Mouse (Mus musculus) layer of hippocampus, postnatal 14 days (tissue): ENCODE data around the gene Elob. TPM values are rescaled to one million over a fixed set of nuclear protein-coding genes. Genes with fewer than 3 reads are reported as not detected.

Experiments
- DNase-seq, 2 experiments: peaks; one replicate each; pipeline ENCODE4 v3.0.0; 2021 to 2022; ENCODE audit warnings: low spot score in 2 of 2, mixed read lengths in 1 of 2
- microRNA-seq, 2 experiments: library from miRNA; unstranded; fragments of <30 nt; microRNA quantifications; one replicate each; pipeline ENCODE4 v1.2.0; 2021
- total RNA-seq, 2 experiments: library from RNA; stranded (reverse); gene quantifications; 2 replicates each; pipeline ENCODE4 v1.2.3; 2021

Gene Elob
- total RNA-seq, 2 experiments from 2014 or later = 363 to 365 TPM

DNA sequence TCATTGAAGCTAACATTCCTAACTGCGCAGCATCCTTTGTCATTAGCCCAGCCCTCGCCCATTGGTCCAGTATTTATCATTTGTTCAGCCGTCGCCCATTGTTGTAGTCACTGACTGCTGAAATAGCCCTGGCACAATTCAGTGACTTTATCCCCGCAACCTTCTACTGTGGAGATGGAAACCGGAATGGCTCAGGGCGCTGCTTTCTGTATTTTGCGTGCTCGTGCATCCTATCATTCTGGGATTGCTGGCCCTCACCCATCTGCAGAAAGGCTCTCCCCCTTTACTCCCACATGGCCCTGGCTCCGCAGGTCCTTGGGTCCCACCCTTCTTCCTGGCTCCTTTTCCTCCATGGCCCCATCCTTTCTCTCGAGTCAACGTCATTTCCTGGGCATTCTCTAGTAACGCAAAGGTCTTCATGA is 42.4 kb downstream of the Elob start:
- DNase-seq = peak; percentile 41 to 58

DNA sequence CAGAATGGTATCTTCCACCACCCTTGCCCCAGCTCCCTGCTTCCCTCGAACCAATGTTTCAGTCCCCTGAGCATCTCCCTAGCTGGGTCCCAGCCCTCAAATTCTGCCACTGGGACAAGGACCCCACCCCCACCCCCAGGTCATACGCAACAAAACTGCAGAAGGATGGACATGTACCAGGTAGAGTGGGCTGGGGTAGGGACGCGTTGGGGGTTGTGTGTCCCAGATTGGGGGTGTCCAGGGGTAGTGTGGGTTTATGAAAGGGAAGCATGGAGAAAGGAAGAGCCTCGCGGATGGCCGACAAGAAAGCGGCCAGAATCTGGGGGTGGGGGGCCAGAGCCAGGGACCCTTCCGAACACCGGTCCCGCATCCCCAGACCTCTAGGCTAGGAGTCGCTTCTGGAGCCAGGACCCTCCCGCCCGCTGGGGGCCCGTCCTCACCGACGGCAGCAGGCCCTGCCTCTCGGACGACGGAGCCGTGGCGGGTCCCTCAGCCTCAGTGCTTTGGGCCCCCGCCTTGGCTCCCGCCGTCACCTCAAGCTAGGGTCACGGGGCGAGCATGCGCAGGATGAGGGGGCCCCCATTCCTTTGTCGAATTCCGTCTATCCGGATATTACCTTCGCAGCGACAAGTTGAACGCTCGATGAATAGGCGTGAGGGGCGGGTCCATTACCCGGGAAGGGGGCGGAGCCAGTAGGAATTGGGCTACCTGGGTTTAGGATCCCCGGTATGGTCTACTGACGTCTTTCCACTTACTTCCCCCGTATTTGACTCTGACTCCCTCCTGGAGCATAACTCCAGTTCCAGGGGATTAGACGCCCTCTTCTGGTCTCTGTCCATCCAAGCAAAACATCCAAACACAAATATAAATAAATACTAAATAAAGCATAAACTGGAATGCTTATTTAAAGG is 43.1 kb downstream of the Elob start, which contains the start of gene Flywch2:
Flywch2 (minus strand) TSS at position 521 of the 911 bp plus-strand sequence.
- peak; percentile 85 to 95 for DNase-seq

DNA sequence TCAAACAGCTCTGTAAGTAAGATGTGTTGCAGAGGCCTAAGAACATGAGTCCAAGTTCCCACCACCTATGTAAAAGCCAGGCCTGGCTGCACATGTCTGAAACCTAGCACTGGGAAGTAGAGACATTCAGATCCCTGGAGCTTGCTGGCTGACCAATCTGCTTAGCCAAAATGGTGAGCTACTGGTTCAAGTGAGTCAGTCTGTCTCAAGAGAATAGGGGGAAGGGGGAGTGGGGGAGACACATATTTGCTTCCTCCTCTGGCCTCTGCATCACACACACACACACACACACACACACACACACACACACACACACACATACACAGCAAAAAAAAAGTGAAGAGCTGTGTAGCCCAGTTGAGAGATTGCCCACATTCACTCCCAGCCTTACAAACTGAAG is 45.6 kb downstream of the Elob start:
- no peak for DNase-seq

DNA sequence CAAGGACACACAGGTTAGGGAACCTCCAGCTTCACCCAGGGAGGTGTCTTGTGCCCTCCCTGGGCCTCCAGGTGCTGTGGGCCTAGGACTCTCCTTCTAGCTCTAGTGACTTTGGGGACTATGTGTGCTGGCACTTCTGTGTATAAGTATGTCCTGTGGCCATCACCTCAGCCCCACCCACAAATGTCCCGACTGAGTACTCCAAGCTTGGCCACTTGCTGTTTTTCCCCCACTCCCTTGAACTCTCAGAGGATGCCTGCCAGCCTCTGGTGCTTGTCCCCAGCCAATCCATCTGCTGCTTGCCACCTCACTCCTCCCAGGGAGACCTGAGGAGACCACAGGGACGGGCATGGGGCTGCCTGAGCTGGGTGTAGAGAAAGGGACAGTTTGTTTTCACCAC is 50.5 kb downstream of the Elob start:
- no peak for DNase-seq

DNA sequence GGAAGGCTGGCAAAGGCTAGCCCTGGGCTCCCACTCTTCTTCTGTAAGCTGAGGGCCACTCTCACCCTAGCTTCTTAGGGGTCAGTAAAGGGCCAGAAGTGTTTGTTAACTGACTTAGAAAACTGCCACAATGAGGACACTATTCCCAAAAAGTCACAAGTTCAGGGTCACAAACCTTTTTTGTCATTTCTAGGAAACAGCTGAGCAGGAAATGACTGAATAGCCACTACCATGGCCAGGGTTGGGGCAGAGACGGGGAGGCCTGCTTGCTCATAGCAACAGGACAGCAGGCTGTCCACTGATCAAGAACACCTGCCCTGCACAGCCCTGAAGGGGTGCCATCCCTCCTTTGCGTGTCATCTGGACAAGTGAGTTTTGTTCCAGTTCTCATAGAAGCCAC is 51.8 kb downstream of the Elob start:
- DNase-seq = no peak

DNA sequence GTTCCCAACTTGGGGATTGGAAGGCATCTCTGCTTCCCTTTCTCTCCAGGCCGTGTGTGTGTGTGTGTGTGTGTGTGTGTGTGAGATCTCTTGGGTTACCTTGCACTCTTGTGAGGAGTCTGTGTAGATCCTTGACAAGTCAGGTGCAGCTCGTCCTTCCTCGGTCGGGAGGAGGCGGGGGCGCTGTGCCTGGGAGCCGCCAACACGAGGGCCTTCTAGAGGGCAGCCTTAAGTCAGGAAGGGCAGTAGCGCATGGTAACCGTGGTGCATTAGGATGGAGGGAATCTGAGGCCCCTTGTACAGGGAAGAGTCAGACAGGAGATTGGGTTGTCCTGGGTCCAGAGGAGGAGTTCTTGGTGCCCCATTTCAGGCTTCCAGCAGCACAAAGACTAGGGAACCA is 52.7 kb downstream of the Elob start:
- no peak for DNase-seq

Small RNAs within 50 kb of the gene (microRNA-seq; reads per million reads assigned to microRNA genes)
- 3.2 to 4.2 reads per million in 2 experiments for gene Mir5125

Other genes with a start within 250 kb of the Elob start
- gene Zfp13, start 229.6 kb downstream of the Elob start, total RNA-seq = 10 to 100 TPM; 29.8 to 30.1 TPM
- under 1 TPM in 1 of 2 experiments, not detected in 1; 0.36 TPM for gene Zscan10, start 228.3 kb downstream of the Elob start, total RNA-seq
- gene Mmp25, start 183.9 kb downstream of the Elob start, total RNA-seq = under 1 TPM; 0.85 to 0.86 TPM
- not detected for gene Bicdl2, start 168.6 kb downstream of the Elob start, total RNA-seq
- gene Hcfc1r1, start 155.5 kb downstream of the Elob start, total RNA-seq = 100 to 1,000 TPM; 127 to 131 TPM
- 10 to 100 TPM in 1 of 2 experiments, 1 to 10 TPM in 1; 9.5 to 12.2 TPM for gene Thoc6, start 155.3 kb downstream of the Elob start, total RNA-seq
- gene Tnfrsf12a, start 151.7 kb downstream of the Elob start, total RNA-seq = 10 to 100 TPM in 1 of 2 experiments, 1 to 10 TPM in 1; 9.5 to 10.1 TPM
- not detected for gene Cldn6, start 149.9 kb downstream of the Elob start, total RNA-seq
- 1 to 10 TPM in 1 of 2 experiments, under 1 TPM in 1; 0.69 to 1.1 TPM for gene Cldn9, start 145.1 kb downstream of the Elob start, total RNA-seq
- under 1 TPM; 0.14 to 0.16 TPM for gene 1520401A03Rik, start 106.4 kb downstream of the Elob start, total RNA-seq
- 1 to 10 TPM; 3.7 to 4.0 TPM for gene Pkmyt1, start 102.8 kb downstream of the Elob start, total RNA-seq
- gene Paqr4, start 88.3 kb downstream of the Elob start, total RNA-seq = 10 to 100 TPM; 49.7 to 52.8 TPM
- under 1 TPM; 0.17 to 0.21 TPM for gene Kremen2, start 83.3 kb downstream of the Elob start, total RNA-seq
- gene Flywch1, start 57.5 kb downstream of the Elob start, total RNA-seq = 100 to 1,000 TPM; 159 to 169 TPM
- gene Flywch2, start 43.1 kb downstream of the Elob start, total RNA-seq = 10 to 100 TPM; 24.5 to 25.3 TPM
- 100 to 1,000 TPM; 502 to 591 TPM for gene Srrm2, start 38.6 kb downstream of the Elob start, total RNA-seq
- not detected for gene Prss33, start 6.9 kb upstream of the Elob start, total RNA-seq
- gene Prss32, start 14.7 kb upstream of the Elob start, total RNA-seq = under 1 TPM in 1 of 2 experiments, not detected in 1; 0.29 TPM
- 1 to 10 TPM; 1.8 to 2.0 TPM for gene Prss41, start 15.0 kb upstream of the Elob start, total RNA-seq
- not detected for gene Prss21, start 38.9 kb upstream of the Elob start, total RNA-seq
- not detected for gene Dcpp1, start 51.7 kb upstream of the Elob start, total RNA-seq
- not detected for gene Dcpp2, start 51.7 kb upstream of the Elob start, total RNA-seq
- not detected for gene Dcpp3, start 88.3 kb upstream of the Elob start, total RNA-seq
- gene Sbp, start 112.5 kb upstream of the Elob start, total RNA-seq = not detected
- not detected for gene Sbpl, start 126.1 kb upstream of the Elob start, total RNA-seq
- under 1 TPM in 1 of 2 experiments, not detected in 1; 0.41 TPM for gene Prss30, start 151.4 kb upstream of the Elob start, total RNA-seq
- gene Prss22, start 169.0 kb upstream of the Elob start, total RNA-seq = not detected
- not detected for gene Prss27, start 209.0 kb upstream of the Elob start, total RNA-seq
- 10 to 100 TPM; 53.0 to 53.8 TPM for gene Kctd5, start 244.3 kb upstream of the Elob start, total RNA-seq